Mouse (Mus musculus): ENCODE data around the gene Gpn2. TPM values are rescaled to one million over a fixed set of nuclear protein-coding genes. Genes with fewer than 3 reads are reported as not detected.

The Gpn2 gene
- polyA plus RNA-seq, 1 experiment from 2014 or later: 24.8 TPM

GRCm38 (mm10) chr4:133631071-133631768, 47.1 kb downstream of the Gpn2 start:
- Histone ChIP-seq H3K27ac (ENCODE audit: low read depth, low read length) (no peak overlapping the region; the same call in 1 of the 2 replicates), H3K9me3 (ENCODE audit: control insufficient read depth, low read length) (no peaks in the 10 kb centered on the region), H3K9ac (ENCODE audit: low read depth, low read length) (no peak overlapping the region), H3K4me1 (replicated peaks; ENCODE audit: control insufficient read depth, insufficient read depth, low read length) (peaks cover 17% of the 10 kb centered on the region), H3K36me3 (ENCODE audit: control insufficient read depth, insufficient read depth, low read length) (peaks cover 4% of the 10 kb centered on the region; the same call in 1 of the 2 replicates), H3K27me3 (replicated peaks; ENCODE audit: control insufficient read depth, insufficient read depth, low read length) (no peaks in the 10 kb centered on the region), H3K4me2 (peak overlapping the region; percentile 98), H3K4me3 (ENCODE audit: low read depth, low read length) (no peak overlapping the region)
- 70% methylated on average over 14 of the region's 14 CpGs for WGBS
- no peak for DNase-seq (ENCODE audit: low spot score)
- ATAC-seq (replicated peaks; ENCODE audit: low FRiP score): no peak

GRCm38 (mm10) chr4:133631769-133632411, 47.7 kb downstream of the Gpn2 start:
- H3K27ac ChIP-seq (ENCODE audit: low read depth, low read length): no peak overlapping the region
- H3K4me3 ChIP-seq (ENCODE audit: low read depth, low read length): peak overlapping the region; percentile 80
- ATAC-seq (replicated peaks; ENCODE audit: low FRiP score): no peak
- peaks cover 17% of the 10 kb centered on the region for H3K4me1 ChIP-seq (replicated peaks; ENCODE audit: control insufficient read depth, insufficient read depth, low read length)
- no peaks in the 10 kb centered on the region for H3K27me3 ChIP-seq (replicated peaks; ENCODE audit: control insufficient read depth, insufficient read depth, low read length)
- DNase-seq (ENCODE audit: low spot score): no peak
- peak overlapping the region; percentile 98 for H3K4me2 ChIP-seq
- WGBS: 60% methylated on average over 9 of the region's 9 CpGs
- peak overlapping the region; percentile 91 for H3K9ac ChIP-seq (ENCODE audit: low read depth, low read length)
- no peaks in the 10 kb centered on the region for H3K9me3 ChIP-seq (ENCODE audit: control insufficient read depth, low read length)
- H3K36me3 ChIP-seq (ENCODE audit: control insufficient read depth, insufficient read depth, low read length): peaks cover 1% of the 10 kb centered on the region; the same call in 1 of the 2 replicates

DNA sequence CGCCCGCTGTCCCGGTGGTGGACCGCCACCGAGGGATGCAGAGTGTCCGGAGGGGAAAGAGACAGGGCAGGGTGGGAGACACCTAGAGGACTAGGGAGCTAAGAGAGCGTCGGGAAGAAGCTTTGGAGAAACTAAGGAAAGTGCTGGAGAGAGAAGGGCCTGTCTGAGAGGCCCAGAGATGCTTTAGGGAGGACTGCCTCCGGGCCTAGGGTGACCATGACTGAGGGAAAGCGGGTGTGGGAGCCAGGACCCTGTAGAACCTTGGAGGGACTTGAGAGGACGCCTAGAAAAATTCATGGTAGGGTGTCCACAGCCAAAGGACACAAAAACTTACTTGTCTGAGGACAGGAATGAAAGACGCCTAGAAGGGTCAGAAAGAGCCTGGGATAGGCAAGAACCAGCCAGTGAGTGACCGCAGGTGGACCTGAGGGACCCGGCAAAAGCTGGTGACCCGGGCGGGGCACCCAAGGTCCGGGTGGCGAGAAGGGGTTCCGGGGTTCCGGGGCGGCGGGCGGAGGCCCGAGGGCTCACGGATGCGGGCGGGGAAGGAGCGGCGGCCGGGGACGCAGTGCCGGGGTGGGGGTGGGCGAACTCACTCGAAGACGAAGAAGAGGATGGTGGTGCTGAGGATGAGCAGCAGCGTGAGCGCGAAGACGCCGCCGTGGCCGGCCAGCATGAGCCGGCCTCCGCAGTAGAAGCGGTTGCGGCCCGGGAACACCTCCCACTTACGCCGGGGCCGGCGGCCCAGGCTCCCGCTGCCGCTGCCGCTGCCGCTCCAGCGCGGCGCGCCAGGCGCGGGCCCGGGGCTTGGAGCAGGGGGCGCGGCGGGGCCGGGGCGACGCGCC, 48.5 kb downstream of the Gpn2 start:
- Histone ChIP-seq H3K4me1 (replicated peaks; ENCODE audit: control insufficient read depth, insufficient read depth, low read length) (peaks cover 17% of the 10 kb centered on the region), H3K4me2 (peak overlapping the region; percentile 98), H3K27me3 (replicated peaks; ENCODE audit: control insufficient read depth, insufficient read depth, low read length) (no peaks in the 10 kb centered on the region), H3K4me3 (ENCODE audit: low read depth, low read length) (peak overlapping the region; percentile 80), H3K27ac (ENCODE audit: low read depth, low read length) (peak overlapping the region; percentile 55), H3K9ac (ENCODE audit: low read depth, low read length) (peak overlapping the region; percentile 91), H3K9me3 (ENCODE audit: control insufficient read depth, low read length) (no peaks in the 10 kb centered on the region), H3K36me3 (ENCODE audit: control insufficient read depth, insufficient read depth, low read length) (no peaks in the 10 kb centered on the region)
- 4% methylated on average over 52 of the region's 69 CpGs for WGBS
- ATAC-seq (replicated peaks; ENCODE audit: low FRiP score) (peak; percentile 67), DNase-seq (ENCODE audit: low spot score) (peak; percentile 58)

DNA sequence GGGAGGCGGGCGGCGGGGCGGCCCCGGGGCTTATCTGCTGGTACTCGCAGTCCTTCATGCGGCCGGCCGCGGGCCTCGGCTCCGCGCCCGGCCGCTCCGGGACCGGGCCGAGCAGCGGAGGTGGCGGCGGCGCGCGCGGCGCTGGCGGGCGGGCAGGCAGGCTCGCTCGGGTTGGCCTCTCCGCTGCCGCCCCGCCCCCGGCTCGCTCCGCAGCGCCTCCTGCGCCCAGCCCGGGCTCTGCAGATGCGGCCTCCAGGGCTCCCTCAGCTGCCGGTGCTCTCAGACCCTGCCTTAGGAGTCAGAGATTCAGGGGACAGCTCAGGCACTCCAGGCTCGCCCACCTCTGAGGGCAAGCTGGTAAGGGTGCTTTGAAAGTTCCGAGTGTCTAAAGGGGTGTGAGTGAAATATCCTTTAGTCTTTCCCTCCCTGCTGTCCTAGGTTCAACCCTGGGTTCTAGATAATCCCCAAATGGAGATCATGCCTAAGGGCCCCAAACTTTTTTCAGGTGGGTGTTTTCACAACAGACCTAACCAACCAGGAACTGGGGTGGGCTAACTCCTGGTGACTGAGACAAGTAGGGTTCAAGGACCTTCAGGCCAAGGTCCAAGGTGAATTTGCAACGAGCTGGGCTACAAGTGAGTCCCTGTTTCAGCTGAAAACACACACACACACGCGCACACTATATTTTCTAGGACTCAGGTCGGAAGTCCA, 49.3 kb downstream of the Gpn2 start:
- Histone ChIP-seq H3K9ac (ENCODE audit: low read depth, low read length) (peak overlapping the region; percentile 91), H3K4me1 (replicated peaks; ENCODE audit: control insufficient read depth, insufficient read depth, low read length) (peaks cover 17% of the 10 kb centered on the region), H3K9me3 (ENCODE audit: control insufficient read depth, low read length) (no peaks in the 10 kb centered on the region), H3K27me3 (replicated peaks; ENCODE audit: control insufficient read depth, insufficient read depth, low read length) (no peaks in the 10 kb centered on the region), H3K27ac (ENCODE audit: low read depth, low read length) (peak overlapping the region; percentile 55), H3K36me3 (ENCODE audit: control insufficient read depth, insufficient read depth, low read length) (no peaks in the 10 kb centered on the region), H3K4me3 (ENCODE audit: low read depth, low read length) (peak overlapping the region; percentile 80), H3K4me2 (peak overlapping the region; percentile 98)
- ATAC-seq (replicated peaks; ENCODE audit: low FRiP score): peak; percentile 85
- DNase-seq (ENCODE audit: low spot score): peak; percentile 89
- WGBS: 10% methylated on average over 37 of the region's 47 CpGs

- H3K4me1 ChIP-seq (replicated peaks; ENCODE audit: control insufficient read depth, insufficient read depth, low read length): peaks cover 17% of the 10 kb centered on the region
- peak overlapping the region; percentile 91 for H3K9ac ChIP-seq (ENCODE audit: low read depth, low read length)
- H3K4me3 ChIP-seq (ENCODE audit: low read depth, low read length): no peak overlapping the region
- H3K36me3 ChIP-seq (ENCODE audit: control insufficient read depth, insufficient read depth, low read length): no peaks in the 10 kb centered on the region
- 77% methylated on average over 5 of the region's 5 CpGs for WGBS
- no peaks in the 10 kb centered on the region for H3K9me3 ChIP-seq (ENCODE audit: control insufficient read depth, low read length)
- no peaks in the 10 kb centered on the region for H3K27me3 ChIP-seq (replicated peaks; ENCODE audit: control insufficient read depth, insufficient read depth, low read length)
- no peak overlapping the region; the same call in none of the 2 replicates for H3K4me2 ChIP-seq
- DNase-seq (ENCODE audit: low spot score) (no peak), ATAC-seq (replicated peaks; ENCODE audit: low FRiP score) (no peak)
- no peak overlapping the region for H3K27ac ChIP-seq (ENCODE audit: low read depth, low read length)
Observed at GRCm38 (mm10) chr4:133634043-133634410, 49.9 kb downstream of the Gpn2 start.

Small RNA genes within 50 kb of the gene (microRNA-seq; reads per million reads assigned to microRNA genes)
- gene Gm23158 (ENCODE audit: borderline number of aligned reads): not detected

Other genes with a start within 250 kb of the Gpn2 start
- gene Wdtc1, start 230.9 kb upstream of the Gpn2 start, polyA plus RNA-seq (2014; fragmentation: Nextera tagmentation; extraction: Ambion mirVana): 14.0 and 14.5 TPM in 2 replicates
- gene Slc9a1, start 214.7 kb upstream of the Gpn2 start, polyA plus RNA-seq (2014; fragmentation: Nextera tagmentation; extraction: Ambion mirVana): 6.9 and 7.7 TPM in 2 replicates
- gene Tent5b, start 104.2 kb upstream of the Gpn2 start, polyA plus RNA-seq (2014; fragmentation: Nextera tagmentation; extraction: Ambion mirVana): 0.38 TPM in 1 of 2 replicates, not detected in the other
- 0.21 TPM in 1 of 2 replicates, not detected in the other for gene Trnp1, start 85.8 kb upstream of the Gpn2 start, polyA plus RNA-seq (2014; fragmentation: Nextera tagmentation; extraction: Ambion mirVana)
- gene Kdf1, start 65.4 kb upstream of the Gpn2 start, polyA plus RNA-seq (2014; fragmentation: Nextera tagmentation; extraction: Ambion mirVana): 0.89 and 1.7 TPM in 2 replicates
- 362 and 377 TPM in 2 replicates for gene Nudc, start 38.4 kb upstream of the Gpn2 start, polyA plus RNA-seq (2014; fragmentation: Nextera tagmentation; extraction: Ambion mirVana)
- 0.89 and 1.1 TPM in 2 replicates for gene Nr0b2, start 31.0 kb upstream of the Gpn2 start, polyA plus RNA-seq (2014; fragmentation: Nextera tagmentation; extraction: Ambion mirVana)
- 8.7 and 10.0 TPM in 2 replicates for gene Gpatch3, start 9.6 kb upstream of the Gpn2 start, polyA plus RNA-seq (2014; fragmentation: Nextera tagmentation; extraction: Ambion mirVana)
- 1.7 and 3.5 TPM in 2 replicates for gene Sfn, start 17.8 kb downstream of the Gpn2 start, polyA plus RNA-seq (2014; fragmentation: Nextera tagmentation; extraction: Ambion mirVana)
- 2.1 and 3.1 TPM in 2 replicates for gene Zdhhc18, start 65.8 kb downstream of the Gpn2 start, polyA plus RNA-seq (2014; fragmentation: Nextera tagmentation; extraction: Ambion mirVana)
- 10.7 and 15.0 TPM in 2 replicates for gene Pigv, start 88.3 kb downstream of the Gpn2 start, polyA plus RNA-seq (2014; fragmentation: Nextera tagmentation; extraction: Ambion mirVana)
- gene Arid1a, start 172.4 kb downstream of the Gpn2 start, polyA plus RNA-seq (2014; fragmentation: Nextera tagmentation; extraction: Ambion mirVana): 26.6 and 32.4 TPM in 2 replicates

Measured in liver, embryonic 11.5 days (tissue).